ENCODE assay signal across 13 mouse cellular contexts in genomic region chr2:139277571-139277970, GRCm38 (mm10).
A peak's percentile ranks its signal among the peaks of the same experiment; 100 is the strongest.
DNase-seq lines count a peak whose midpoint lies in the region; TF ChIP-seq lines count a peak whose summit lies in the region.
"Had no signal": no experiment of that assay in that cellular context is flagged by ENCODE, and none has a peak within 500 bp of the region (broad histone marks: within the 10 kb centered on the region; RNA-seq: fewer than 3 reads in every experiment).

No protein-coding gene starts in this region.

- no peak for TF ChIP-seq POLR2A in thymus, adult 2 months (IDR thresholded peaks at IDR 0.05; ENCODE audit: control insufficient read depth, extremely low read depth, insufficient read depth, low read length, poor library complexity)

- H3K27ac ChIP-seq in thymus, adult 2 months (ENCODE audit: control insufficient read depth, insufficient read depth, low read length): no peak overlapping the region
- H3K27ac ChIP-seq: embryonic facial prominence, embryonic 15.5 days; hindbrain, postnatal 0 days; kidney, embryonic 15.5 days; liver, embryonic 15.5 days had no signal

- no peak for TF ChIP-seq CTCF in thymus, adult 2 months (IDR thresholded peaks at IDR 0.05; ENCODE audit: borderline replicate concordance, control insufficient read depth, extremely low read depth, insufficient read depth, low read length, poor library complexity)

- no peak overlapping the region for H3K4me3 ChIP-seq in thymus, adult 2 months (ENCODE audit: control insufficient read depth, insufficient read depth, low read length)
- H3K4me3 ChIP-seq: embryonic facial prominence, embryonic 15.5 days; kidney, embryonic 15.5 days; liver, embryonic 15.5 days had no signal

- H3K4me1 ChIP-seq in thymus, adult 2 months (replicated peaks; ENCODE audit: control insufficient read depth, insufficient read depth, low read length): no peaks in the 10 kb centered on the region
- H3K4me1 ChIP-seq: embryonic facial prominence, embryonic 15.5 days; kidney, embryonic 15.5 days; liver, embryonic 15.5 days had no signal

- no peaks in the 10 kb centered on the region for H3K27me3 ChIP-seq in thymus, adult 2 months (ENCODE audit: control insufficient read depth, insufficient read depth, low read length)
- H3K27me3 ChIP-seq: embryonic facial prominence, embryonic 15.5 days; kidney, embryonic 15.5 days; liver, embryonic 15.5 days had no signal

- no peaks in the 10 kb centered on the region for H3K36me3 ChIP-seq in thymus, adult 2 months (ENCODE audit: control insufficient read depth, insufficient read depth, low read length)
- H3K36me3 ChIP-seq: embryonic facial prominence, embryonic 15.5 days; kidney, embryonic 15.5 days; liver, embryonic 15.5 days had no signal

- 94% methylated on average over 8 of the region's 8 CpGs for WGBS in thymus, adult 2 months

- DNase-seq in adrenal gland, postnatal 25 days: peak; percentile 1
- DNase-seq in adrenal gland, postnatal 4 days (ENCODE audit: low spot score in 2 of 2): no peak
- peak; percentile 91 for DNase-seq in cerebellum, adult 8-10 months
- DNase-seq in layer of hippocampus, adult 8-10 months (ENCODE audit: low spot score in 2 of 2): peak; percentile 71 to 78
- peak; percentile 40 to 44 for DNase-seq in right cerebral cortex, postnatal 10 days (ENCODE audit: low spot score in 2 of 2)
- DNase-seq in kidney, adult 8-10 months: no peak
- no peak for DNase-seq in thymus, adult 2 months
- DNase-seq in spleen, postnatal 36 days (ENCODE audit: low spot score in 2 of 2): no peak
- DNase-seq: adrenal gland, postnatal 14 days had no signal

Comparison
In these comparisons a context has a peak if more than half of its experiments do, and no peak if none do; other contexts are left out.
1. DNase-seq: peak in adrenal gland, postnatal 25 days (single experiment), cerebellum, adult 8-10 months (single experiment), layer of hippocampus, adult 8-10 months (2 of 2) and right cerebral cortex, postnatal 10 days (2 of 2); none in adrenal gland, postnatal 4 days (0 of 2), kidney, adult 8-10 months (0 of 2), thymus, adult 2 months (single experiment) and spleen, postnatal 36 days (0 of 2).